Mouse (Mus musculus) skeletal muscle tissue, adult 2 months (tissue): ENCODE measurements around the gene Scamp2.
A peak's percentile ranks its signal among the peaks of the same experiment; 100 is the strongest.

Experiments used
- DNase-seq: peaks from one replicate; pipeline ENCODE4 v3.0.0-alpha.2; 2012; ENCODE audit warnings: low read depth, low spot score

The Scamp2 gene

GRCm38 (mm10) chr9:57560861-57561710, at the start of gene Scamp2:
TSS of gene Scamp2 (plus strand) at chr9:57560943.
- peak; percentile 90 for DNase-seq

DNA sequence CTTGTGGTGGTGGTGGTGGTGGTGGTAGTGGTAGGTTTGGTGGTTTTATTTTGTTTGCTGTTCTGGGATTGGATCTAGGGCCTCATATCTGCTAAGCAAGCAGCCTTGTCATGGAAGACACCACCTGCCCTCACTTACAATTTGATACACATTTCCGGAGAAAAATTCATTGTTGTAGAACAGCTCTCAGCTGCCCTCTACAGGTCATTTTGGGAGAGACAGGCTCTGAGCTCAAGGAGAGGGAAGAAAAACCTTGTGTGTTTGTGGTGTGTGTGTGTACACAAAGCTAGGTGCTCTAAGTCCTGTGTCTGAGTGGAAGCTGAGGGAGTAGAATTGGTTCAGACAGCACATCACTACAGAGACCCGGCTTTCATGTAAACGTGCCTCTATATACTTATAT, 43.6 kb upstream of the Scamp2 start:
- DNase-seq, result no peak

DNA sequence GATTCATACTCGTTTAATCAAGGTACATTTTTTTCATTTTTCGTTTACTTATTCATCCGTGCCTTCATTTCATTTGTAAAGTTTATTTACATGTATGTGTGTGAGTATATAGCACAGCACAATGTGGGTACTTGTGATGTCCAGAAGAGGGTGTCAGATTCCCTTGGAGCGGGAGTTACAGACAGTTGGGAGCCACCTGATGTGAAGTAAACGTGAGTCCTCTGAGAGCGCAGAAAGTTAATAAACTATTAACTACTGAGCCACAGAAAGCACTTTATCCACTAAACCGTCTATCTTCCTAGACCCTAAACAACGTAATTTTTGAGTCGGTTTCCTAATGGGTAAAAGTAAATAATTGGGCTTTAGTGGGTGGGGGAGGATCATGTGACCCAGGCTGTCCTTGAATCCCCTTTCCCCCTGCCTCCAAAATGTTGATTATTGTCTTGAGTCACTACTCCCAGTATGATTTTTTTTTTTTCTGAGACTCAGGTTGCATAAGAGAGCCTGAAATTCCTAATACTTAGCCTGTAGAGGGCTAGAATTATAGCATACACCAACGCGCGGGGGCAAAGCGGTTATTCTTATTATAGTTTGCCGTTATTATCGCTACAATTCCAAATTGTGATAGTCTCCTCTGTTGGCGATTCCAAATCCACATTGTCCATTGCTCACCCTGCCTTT, 40.2 kb upstream of the Scamp2 start:
- DNase-seq, result no peak

GRCm38 (mm10) chr9:57521056-57521911, 39.5 kb upstream of the Scamp2 start, which contains the start of gene Cox5a:
TSS of gene Cox5a (plus strand) at chr9:57521274.
- DNase-seq, result peak; percentile 96

GRCm38 (mm10) chr9:57522114-57522860, 38.5 kb upstream of the Scamp2 start:
- no peak for DNase-seq

- no peak for DNase-seq
Observed at GRCm38 (mm10) chr9:57522861-57523246, 37.9 kb upstream of the Scamp2 start.

DNA sequence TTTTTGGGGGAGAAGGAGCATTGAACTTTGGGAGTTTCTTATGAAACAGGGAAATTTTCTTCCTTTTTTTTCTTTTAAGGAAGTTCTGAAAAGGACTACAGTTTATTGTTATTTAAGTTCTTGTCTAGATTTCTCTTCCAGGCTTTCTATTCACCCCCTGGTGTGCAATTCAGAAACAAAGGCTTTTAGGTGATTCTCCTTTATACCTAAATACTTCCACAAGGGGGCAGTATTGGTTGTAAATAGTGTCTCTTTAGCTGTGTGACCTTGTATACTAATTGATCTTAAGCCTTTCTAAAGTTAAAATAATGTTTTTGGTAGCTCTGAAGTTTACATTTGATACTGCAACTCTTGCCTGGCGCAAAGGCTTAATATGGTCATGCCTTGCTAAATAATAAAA, 37.0 kb upstream of the Scamp2 start:
- no peak for DNase-seq

- DNase-seq, result no peak
Observed at GRCm38 (mm10) chr9:57524439-57524838, 36.3 kb upstream of the Scamp2 start.

GRCm38 (mm10) chr9:57525516-57525915, 35.2 kb upstream of the Scamp2 start:
- no peak for DNase-seq

GRCm38 (mm10) chr9:57526435-57526834, 34.3 kb upstream of the Scamp2 start:
- no peak for DNase-seq

DNA sequence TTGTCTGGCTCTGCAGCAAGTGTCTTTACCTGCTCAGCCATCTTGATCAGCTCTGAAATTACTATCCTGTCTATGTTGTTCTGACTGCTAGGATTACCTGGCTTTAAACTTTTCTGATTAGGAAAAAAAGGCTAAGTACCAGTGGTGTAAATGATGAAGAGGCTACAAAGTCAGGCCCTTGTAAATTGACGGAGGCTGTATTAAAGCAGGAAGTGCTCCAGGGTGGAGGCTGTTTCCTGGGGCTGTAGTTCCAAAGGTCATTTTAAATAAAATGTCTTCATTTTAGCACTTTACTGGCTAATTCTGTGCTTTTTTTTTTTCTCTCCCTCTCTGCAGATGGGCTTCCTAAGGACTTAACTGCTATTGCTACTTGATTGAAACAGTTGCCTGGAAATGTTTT, 28.8 kb upstream of the Scamp2 start:
- DNase-seq, result no peak

DNA sequence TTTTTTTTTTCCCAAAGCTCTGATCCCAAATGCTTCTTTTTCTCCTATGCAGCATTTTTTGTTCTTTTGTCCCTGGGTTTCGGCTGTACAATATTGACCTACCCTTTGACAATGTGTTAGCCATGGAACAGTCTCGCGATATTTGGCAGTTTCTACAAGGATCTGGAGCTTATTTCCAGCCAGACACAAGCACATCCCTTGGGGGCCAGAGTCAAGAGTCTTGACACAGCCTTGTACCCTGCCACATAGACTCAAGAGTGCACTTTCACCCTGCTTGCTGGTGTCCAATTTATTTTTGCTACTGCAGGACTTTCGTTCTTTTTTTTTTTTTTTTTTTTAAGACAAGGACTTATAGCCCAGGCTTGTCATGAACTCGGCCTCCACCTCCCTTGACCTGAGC, 24.4 kb upstream of the Scamp2 start:
- no peak for DNase-seq

- peak; percentile 84 for DNase-seq
Observed at GRCm38 (mm10) chr9:57537044-57537727, 23.6 kb upstream of the Scamp2 start, which contains the start of gene Fam219b. TSS of gene Fam219b (plus strand) at chr9:57537528.

DNA sequence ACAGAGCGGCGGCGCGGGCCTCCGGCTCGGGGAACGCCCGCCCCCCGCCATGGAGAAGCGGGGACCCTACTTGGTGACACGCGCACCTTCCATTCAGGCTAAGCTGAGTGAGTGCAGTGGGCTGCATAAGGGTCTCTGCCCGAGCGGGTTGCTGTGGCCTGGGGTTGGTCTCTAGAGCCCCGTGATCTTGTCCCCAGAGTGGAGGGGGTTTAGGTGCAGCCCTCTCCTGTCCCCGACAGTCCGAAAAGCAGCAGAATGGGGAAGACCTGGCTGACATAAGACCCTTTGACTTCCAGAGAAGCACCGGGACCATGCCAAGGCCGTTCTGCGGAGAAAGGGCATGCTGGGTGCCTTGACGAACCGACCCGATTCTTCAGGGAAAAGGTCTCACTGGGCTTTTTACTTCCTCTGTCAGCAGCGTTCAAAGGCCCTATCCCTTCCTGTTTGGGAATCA, 23.0 kb upstream of the Scamp2 start:
- DNase-seq, result no peak

DNA sequence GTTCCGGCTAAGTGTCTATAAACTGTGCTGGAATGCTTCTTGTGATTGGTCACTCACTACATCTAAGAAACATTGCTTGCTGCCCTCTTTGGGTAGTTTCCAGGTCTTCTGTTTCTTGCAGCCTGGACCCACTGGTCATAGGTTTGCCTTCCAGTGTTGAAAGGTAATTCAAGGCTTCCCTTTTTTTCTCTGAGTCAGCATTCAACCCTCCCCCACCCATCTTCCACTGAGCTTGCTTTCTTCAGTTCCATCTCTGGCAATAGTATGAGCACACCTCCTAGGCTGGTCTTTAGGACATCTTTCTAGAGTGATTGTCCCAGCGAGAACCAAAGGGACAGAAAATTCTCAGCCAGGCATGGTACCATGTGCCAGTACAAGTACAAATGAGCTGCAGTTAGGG, 21.2 kb upstream of the Scamp2 start:
- no peak for DNase-seq

- DNase-seq, result no peak
Observed at GRCm38 (mm10) chr9:57541312-57541711, 19.4 kb upstream of the Scamp2 start.

DNA sequence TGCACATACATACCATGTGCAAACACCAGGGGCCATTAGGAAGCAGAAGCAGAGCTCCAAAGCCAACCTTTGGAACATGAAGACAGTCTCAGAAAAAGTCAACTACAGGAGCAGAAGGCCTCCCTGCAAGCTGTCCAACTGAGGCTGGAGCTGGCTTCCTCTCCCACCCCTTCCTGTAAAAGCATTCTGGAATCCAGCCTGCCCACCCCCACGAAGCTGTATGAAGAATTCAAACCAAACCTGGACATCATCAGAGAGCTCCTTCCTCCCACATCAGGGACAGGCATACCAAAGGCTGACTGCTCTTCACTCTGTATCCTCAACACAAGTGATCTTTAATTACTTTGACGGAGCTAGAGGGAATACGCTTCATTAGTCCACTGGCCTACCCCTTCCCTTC, 16.8 kb upstream of the Scamp2 start:
- no peak for DNase-seq

GRCm38 (mm10) chr9:57547287-57547686, 13.5 kb upstream of the Scamp2 start:
- DNase-seq, result peak; percentile 82

GRCm38 (mm10) chr9:57547869-57548268, 12.9 kb upstream of the Scamp2 start:
- no peak for DNase-seq

DNA sequence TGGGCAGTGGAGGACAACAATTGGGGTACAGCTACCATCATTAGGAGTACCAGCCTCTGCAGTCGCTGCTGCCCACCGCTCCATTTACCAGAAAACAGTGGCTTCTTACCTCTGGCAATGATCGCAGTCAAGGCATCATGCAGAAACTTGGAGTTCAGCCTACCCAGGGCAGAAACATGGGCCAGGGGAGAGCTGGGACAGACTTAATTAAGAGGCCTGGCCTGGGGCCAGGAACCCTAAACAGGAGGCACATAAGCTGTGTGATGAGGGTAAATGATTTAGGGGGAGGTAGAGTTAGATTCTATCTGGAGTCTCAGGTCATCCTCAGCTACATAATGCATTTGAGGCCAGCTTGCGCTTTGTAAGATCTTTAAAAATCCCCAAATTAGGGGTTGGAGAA, 11.6 kb upstream of the Scamp2 start:
- no peak for DNase-seq
